16 mouse cellular contexts compared by ENCODE assay signal in the genomic region with DNA sequence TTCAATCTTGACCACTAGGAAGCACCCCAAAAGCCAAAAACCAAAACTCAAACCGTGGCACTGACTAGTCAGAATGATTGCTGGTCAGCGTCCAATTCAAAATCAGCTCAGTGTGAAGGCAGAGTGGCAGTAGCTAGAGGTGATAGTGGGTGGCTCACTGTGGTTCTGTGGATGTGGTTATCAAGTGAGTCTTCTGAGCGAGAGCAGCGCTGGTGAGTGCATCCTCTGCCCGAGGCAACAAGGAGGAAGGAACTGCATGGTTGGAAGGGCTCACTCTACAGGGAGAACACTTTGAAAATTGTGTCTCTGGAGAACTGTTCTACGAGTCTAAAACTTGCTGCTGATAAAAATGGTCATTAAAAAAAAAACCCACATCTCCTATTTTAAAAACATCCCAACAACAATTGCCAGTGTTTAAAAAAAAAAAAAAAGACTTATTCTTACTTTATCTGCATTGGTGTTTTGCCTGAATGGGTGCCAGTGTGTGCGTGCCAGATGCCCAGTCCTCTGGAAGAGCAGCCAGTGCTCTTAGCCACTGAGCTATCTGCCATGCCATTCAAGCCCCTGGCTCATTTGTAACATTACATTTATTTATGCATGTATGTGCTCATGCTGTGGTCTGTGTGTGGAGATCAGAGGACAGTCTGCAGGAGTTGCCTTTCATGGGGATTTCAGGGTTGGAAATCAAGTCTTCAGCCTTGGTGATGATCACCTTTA. TPM values are rescaled to one million over a fixed set of nuclear protein-coding genes. Genes with fewer than 3 reads are reported as not detected.
DNase-seq lines count a peak whose midpoint lies in the region; ATAC-seq lines count a peak whose summit lies in the region.
"Had no signal": no experiment of that assay in that cellular context is flagged by ENCODE, and none has a peak within 500 bp of the region (broad histone marks: within the 10 kb centered on the region; RNA-seq: fewer than 3 reads in every experiment).

No protein-coding gene starts in this region.

- H3K9me3 ChIP-seq in liver, embryonic 12.5 days (replicated peaks) = no peaks in the 10 kb centered on the region
- H3K9me3 ChIP-seq: embryonic facial prominence, embryonic 15.5 days; forebrain, embryonic 12.5 days; heart, embryonic 15.5 days; hindbrain, embryonic 12.5 days; lung, embryonic 15.5 days had no signal

- ATAC-seq in liver, embryonic 12.5 days = no peak

- peaks cover 36% of the 10 kb centered on the region for H3K4me1 ChIP-seq in liver, embryonic 12.5 days

- H3K27me3 ChIP-seq in liver, embryonic 12.5 days (replicated peaks) = peaks cover 22% of the 10 kb centered on the region
- no peaks in the 10 kb centered on the region for H3K27me3 ChIP-seq in splenic B cell, adult 2 months (ENCODE audit: control insufficient read depth, insufficient read depth, low read length, poor library complexity, severe bottlenecking)
- H3K27me3 ChIP-seq: embryonic facial prominence, embryonic 15.5 days; forebrain, embryonic 12.5 days; heart, embryonic 15.5 days; hindbrain, embryonic 12.5 days had no signal

- peaks cover 8% of the 10 kb centered on the region; the same call in 1 of the 2 replicates for H3K36me3 ChIP-seq in liver, embryonic 12.5 days
- H3K36me3 ChIP-seq in splenic B cell, adult 2 months (ENCODE audit: control insufficient read depth, insufficient read depth, low read length, poor library complexity, severe bottlenecking) = no peaks in the 10 kb centered on the region

- no peak overlapping the region for H3K27ac ChIP-seq in liver, embryonic 12.5 days
- H3K27ac ChIP-seq: embryonic facial prominence, embryonic 15.5 days; forebrain, embryonic 12.5 days; heart, embryonic 15.5 days; hindbrain, embryonic 12.5 days; lung, embryonic 15.5 days had no signal

- peak; percentile 22 for DNase-seq in thymus, postnatal 25 days
- no peak for DNase-seq in thymus, postnatal 14 days
- peak; percentile 21 for DNase-seq in MN1 (ENCODE audit: low spot score)
- peak; percentile 49 for DNase-seq in splenic B cell, adult 2 months (ENCODE audit: low read depth, low spot score)
- no peak for DNase-seq in neural tube, embryonic 10.5 days (ENCODE audit: extremely low spot score, low spot score)
- no peak for DNase-seq in urinary bladder, adult 18-20 months (ENCODE audit: low spot score in 2 of 2)
- DNase-seq: cerebellum, adult 18-20 months; heart, adult 11 months had no signal

- 0 out of 2 replicates have a peak overlapping the region, but pooled peaks have one; percentile 17 for H3K9ac ChIP-seq in liver, embryonic 12.5 days
- H3K9ac ChIP-seq: embryonic facial prominence, embryonic 15.5 days; forebrain, embryonic 12.5 days; heart, embryonic 15.5 days; hindbrain, embryonic 12.5 days; lung, embryonic 15.5 days had no signal

- H3K4me2 ChIP-seq in liver, embryonic 12.5 days = peak overlapping the region; percentile 12; the same call in 1 of the 2 replicates
- H3K4me2 ChIP-seq: embryonic facial prominence, embryonic 15.5 days; forebrain, embryonic 12.5 days; heart, embryonic 15.5 days; hindbrain, embryonic 12.5 days had no signal

- WGBS in liver, embryonic 12.5 days (ENCODE audit: insufficient replicate concordance) = 21% methylated on average over 7 of the region's 7 CpGs

- H3K4me3 ChIP-seq in liver, embryonic 12.5 days = no peak overlapping the region
- H3K4me3 ChIP-seq: embryonic facial prominence, embryonic 15.5 days; forebrain, embryonic 12.5 days; heart, embryonic 15.5 days; hindbrain, embryonic 12.5 days; lung, embryonic 15.5 days had no signal

RNA-seq across cellular contexts. Expression of gene As3mt, which starts 1.3 kb away (rescaled TPM):
- 18.5 and 20.1 TPM in 2 replicates for polyA plus RNA-seq in liver, embryonic 12.5 days (2016; fragmentation: Nextera tagmentation; extraction: Ambion mirVana)

RNA-seq across cellular contexts. Expression of gene Borcs7, which starts 16.2 kb away (rescaled TPM):
- polyA plus RNA-seq in liver, embryonic 12.5 days (2016; fragmentation: Nextera tagmentation; extraction: Ambion mirVana) = 7.4 and 7.7 TPM in 2 replicates

RNA-seq across cellular contexts. Expression of gene Cyp17a1, which starts 33.0 kb away (rescaled TPM):
- polyA plus RNA-seq in liver, embryonic 12.5 days (2016; fragmentation: Nextera tagmentation; extraction: Ambion mirVana) = 0.06 TPM in 1 of 2 replicates, not detected in the other
- polyA plus RNA-seq: brain, embryonic 14.5 days; cortical plate, adult 2 months; forebrain, embryonic 12.5 days; hindbrain, embryonic 12.5 days; lung, embryonic 15.5 days had no signal

RNA-seq across cellular contexts. Expression of gene Cnnm2, which starts 55.5 kb away (rescaled TPM):
- polyA plus RNA-seq in liver, embryonic 12.5 days (2016; fragmentation: Nextera tagmentation; extraction: Ambion mirVana) = 1.6 and 2.5 TPM in 2 replicates

Comparison
In these comparisons a context has a peak if more than half of its experiments do, and no peak if none do; other contexts are left out.
1. DNase-seq: peak in thymus, postnatal 25 days (single experiment), MN1 (single experiment) and splenic B cell, adult 2 months (single experiment); none in thymus, postnatal 14 days (single experiment), neural tube, embryonic 10.5 days (single experiment) and urinary bladder, adult 18-20 months (0 of 2).